Mouse (Mus musculus) forebrain, embryonic 11.5 days (tissue): Measurements from ENCODE around the gene Lif. TPM values are rescaled to one million over a fixed set of nuclear protein-coding genes. Genes with fewer than 3 reads are reported as not detected.

Experiments used
- ATAC-seq: fragments of 200-750 bp; cut with Nextera tagmentation; replicated peaks from 2 replicates; pipeline ENCODE4 v1.8.0; 2017; ENCODE audit warnings: moderate TSS enrichment; ENCODE audit not compliant: low FRiP score
- DNase-seq: peaks from one replicate; pipeline ENCODE4 v3.0.0-alpha.2; 2017; ENCODE audit warnings: low spot score
- H3K27ac ChIP-seq: fragments of 300-500 bp; sonication (generic); 2 replicates; pipeline ENCODE4 v1.5.1; 2014; ENCODE audit warnings: low read depth, low read length
- H3K27me3 ChIP-seq: fragments of 300-500 bp; sonication (generic); 2 replicates; pipeline ENCODE4 v1.6.1; 2014; ENCODE audit warnings: mild to moderate bottlenecking, low read length, mixed read lengths; ENCODE audit not compliant: control insufficient read depth, insufficient read depth
- H3K36me3 ChIP-seq: fragments of 300-500 bp; sonication (generic); 2 replicates; pipeline ENCODE4 v1.6.1; 2014; ENCODE audit warnings: mild to moderate bottlenecking, low read length, moderate library complexity, mixed read lengths; ENCODE audit not compliant: control insufficient read depth, insufficient read depth
- H3K4me1 ChIP-seq: fragments of 300-500 bp; sonication (generic); replicated peaks from 2 replicates; pipeline ENCODE4 v1.6.1; 2014; ENCODE audit warnings: low read length, mixed read lengths; ENCODE audit not compliant: control insufficient read depth, insufficient read depth
- H3K4me2 ChIP-seq: fragments of 300-500 bp; sonication (generic); 2 replicates; pipeline ENCODE4 v1.6.1; 2014; ENCODE audit warnings: low read depth, mild to moderate bottlenecking, low read length, moderate library complexity, mixed read lengths; ENCODE audit not compliant: severe bottlenecking
- H3K4me3 ChIP-seq: fragments of 300-500 bp; sonication (generic); 2 replicates; pipeline ENCODE4 v1.5.1; 2014; ENCODE audit warnings: low read depth, low read length
- H3K9ac ChIP-seq: fragments of 300-500 bp; sonication (generic); 2 replicates; pipeline ENCODE4 v1.6.1; 2014; ENCODE audit warnings: low read length
- H3K9me3 ChIP-seq: fragments of 300-500 bp; sonication (generic); 2 replicates; pipeline ENCODE4 v1.6.1; 2016; ENCODE audit warnings: low read length, mixed read lengths; ENCODE audit not compliant: control insufficient read depth
- WGBS: fragments of 180-500 bp; shearing (Covaris S2); extraction: QIAGEN DNeasy Blood & Tissue Kit; methylation state at CpG from one replicate; pipeline ENCODE4 v1.1.7; 2014; 5-methylcytosine and 5-hydroxymethylcytosine counted together
- polyA plus RNA-seq: library from polyadenylated mRNA; unstranded; fragments of >200 nt; fragmentation: Nextera tagmentation; extraction: Ambion mirVana; gene quantifications from 2 replicates; pipeline ENCODE4 v1.2.1, GENCODE M21; 2014

The Lif gene
- polyA plus RNA-seq, 1 experiment from 2014 or later: not detected

DNA sequence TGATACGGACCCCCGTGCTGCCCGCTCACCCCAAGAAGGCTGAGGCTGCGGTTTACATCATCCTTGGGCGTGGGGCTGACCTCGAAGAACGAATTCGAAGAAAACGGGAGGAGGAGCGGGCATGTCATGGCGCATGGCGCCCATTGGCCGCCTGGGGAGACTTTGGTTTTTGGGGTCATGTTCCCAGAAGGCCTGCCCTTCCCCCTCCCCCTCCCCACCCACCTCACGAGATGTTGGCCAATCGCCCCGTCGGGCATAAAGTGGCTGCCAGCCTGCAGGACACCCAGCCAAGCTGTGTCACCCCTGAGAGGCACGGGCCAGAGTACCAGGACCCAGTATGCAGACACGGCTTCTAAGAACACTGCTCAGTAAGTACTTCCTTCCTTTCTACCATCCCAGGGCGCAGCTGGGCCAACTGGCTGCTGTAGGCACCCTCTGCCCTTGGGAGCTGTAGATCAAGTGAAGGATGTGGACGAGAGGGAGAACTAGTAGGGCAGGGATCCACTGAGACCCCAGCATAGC is 20.8 kb upstream of the Lif start:
- ATAC-seq: no peak
- no peak for DNase-seq
- no peaks in the 10 kb centered on the region for H3K4me1 ChIP-seq
- H3K9me3 ChIP-seq: no peaks in the 10 kb centered on the region
- H3K36me3 ChIP-seq: no peaks in the 10 kb centered on the region
- H3K27me3 ChIP-seq: no peaks in the 10 kb centered on the region
- no peak overlapping the region for H3K4me3 ChIP-seq
- H3K27ac ChIP-seq: no peak overlapping the region
- 92% methylated on average over 21 of the region's 21 CpGs for WGBS
- no peak overlapping the region for H3K4me2 ChIP-seq
- H3K9ac ChIP-seq: no peak overlapping the region

GRCm38 (mm10) chr11:4237389-4237912 is 19.9 kb upstream of the Lif start:
- Histone ChIP-seq H3K4me3 (no peak overlapping the region), H3K27ac (no peak overlapping the region), H3K9me3 (no peaks in the 10 kb centered on the region), H3K4me2 (no peak overlapping the region), H3K36me3 (no peaks in the 10 kb centered on the region), H3K9ac (no peak overlapping the region), H3K4me1 (no peaks in the 10 kb centered on the region), H3K27me3 (no peaks in the 10 kb centered on the region)
- no peak for DNase-seq
- no peak for ATAC-seq
- WGBS: 84% methylated on average over 18 of the region's 18 CpGs

DNA sequence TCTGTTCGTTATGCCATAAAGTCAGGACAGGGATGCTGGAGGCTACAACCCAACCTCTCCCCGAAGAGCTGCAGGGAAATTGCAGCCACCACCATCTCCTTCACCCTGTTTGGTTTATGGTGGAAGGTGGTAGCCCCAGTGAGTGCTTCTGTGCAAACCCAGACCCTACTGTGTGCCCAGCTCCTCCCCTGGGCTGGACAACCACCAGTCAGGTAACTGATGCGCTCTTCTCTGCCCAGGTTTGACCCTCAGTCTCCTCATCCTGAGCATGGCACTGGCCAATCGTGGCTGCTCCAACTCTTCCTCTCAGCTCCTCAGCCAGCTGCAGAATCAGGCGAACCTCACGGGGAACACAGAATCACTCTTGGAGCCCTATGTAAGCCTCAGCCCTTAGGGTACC is 19.2 kb upstream of the Lif start:
- ATAC-seq: no peak
- WGBS: 85% methylated on average over 6 of the region's 6 CpGs
- no peak for DNase-seq

DNA sequence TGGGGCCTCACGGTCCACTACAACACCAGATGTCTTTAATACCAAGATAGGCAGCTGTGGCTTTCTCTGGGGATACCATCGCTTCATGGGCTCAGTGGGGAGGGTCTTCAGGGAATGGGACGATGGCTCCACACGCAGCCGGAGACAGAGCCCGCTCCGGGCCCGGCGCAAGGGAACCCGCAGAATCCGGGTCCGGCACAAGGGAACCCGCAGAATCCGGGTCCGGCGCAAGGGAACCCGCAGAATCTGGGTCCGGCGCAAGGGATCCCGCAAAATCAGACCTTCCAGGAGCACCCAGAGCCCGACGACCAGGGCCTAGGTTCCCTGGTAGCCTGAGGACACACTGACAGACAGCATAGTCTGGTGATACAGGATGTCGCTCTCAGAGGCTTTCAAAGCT is 17.7 kb upstream of the Lif start:
- Histone ChIP-seq H3K27me3 (no peaks in the 10 kb centered on the region), H3K9me3 (no peaks in the 10 kb centered on the region), H3K4me1 (no peaks in the 10 kb centered on the region), H3K27ac (no peak overlapping the region), H3K4me3 (no peak overlapping the region), H3K36me3 (no peaks in the 10 kb centered on the region), H3K9ac (no peak overlapping the region), H3K4me2 (no peak overlapping the region)
- no peak for ATAC-seq
- 93% methylated on average over 23 of the region's 23 CpGs for WGBS
- DNase-seq: no peak

More for the DNA sequence above, 19.2 kb upstream of the Lif start:
- no peaks in the 10 kb centered on the region for H3K9me3 ChIP-seq
- no peaks in the 10 kb centered on the region for H3K36me3 ChIP-seq
- no peaks in the 10 kb centered on the region for H3K27me3 ChIP-seq
- H3K27ac ChIP-seq: no peak overlapping the region
- H3K4me2 ChIP-seq: no peak overlapping the region
- H3K4me1 ChIP-seq: no peaks in the 10 kb centered on the region
- H3K9ac ChIP-seq: no peak overlapping the region
- no peak overlapping the region for H3K4me3 ChIP-seq

GRCm38 (mm10) chr11:4240151-4240550 is 17.2 kb upstream of the Lif start:
- Histone ChIP-seq H3K27ac (no peak overlapping the region), H3K4me3 (no peak overlapping the region), H3K27me3 (no peaks in the 10 kb centered on the region), H3K9ac (no peak overlapping the region), H3K4me1 (no peaks in the 10 kb centered on the region), H3K9me3 (no peaks in the 10 kb centered on the region), H3K4me2 (no peak overlapping the region), H3K36me3 (no peaks in the 10 kb centered on the region)
- ATAC-seq (no peak), DNase-seq (no peak)
- 87% methylated on average over 7 of the region's 7 CpGs for WGBS

DNA sequence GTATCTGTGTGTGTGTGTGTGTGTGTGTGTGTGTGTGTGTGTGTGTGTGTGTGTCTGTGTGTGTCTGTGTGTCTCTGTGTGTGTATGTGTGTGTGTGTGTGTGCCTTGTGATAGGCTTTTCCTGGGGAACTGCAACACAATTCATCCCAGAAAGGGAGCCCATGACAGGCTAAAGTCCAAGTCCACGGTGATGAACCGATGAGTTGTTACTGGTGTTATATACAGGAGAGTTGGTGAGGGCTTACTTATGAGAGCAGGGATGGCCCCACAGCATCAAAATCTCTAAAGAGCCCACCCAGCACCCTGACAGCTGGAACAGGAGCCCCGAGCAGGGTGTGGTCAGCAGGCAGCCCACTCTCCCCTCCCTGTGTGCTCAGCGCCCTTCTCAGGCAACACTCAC is 16.2 kb upstream of the Lif start:
- no peaks in the 10 kb centered on the region for H3K4me1 ChIP-seq

DNA sequence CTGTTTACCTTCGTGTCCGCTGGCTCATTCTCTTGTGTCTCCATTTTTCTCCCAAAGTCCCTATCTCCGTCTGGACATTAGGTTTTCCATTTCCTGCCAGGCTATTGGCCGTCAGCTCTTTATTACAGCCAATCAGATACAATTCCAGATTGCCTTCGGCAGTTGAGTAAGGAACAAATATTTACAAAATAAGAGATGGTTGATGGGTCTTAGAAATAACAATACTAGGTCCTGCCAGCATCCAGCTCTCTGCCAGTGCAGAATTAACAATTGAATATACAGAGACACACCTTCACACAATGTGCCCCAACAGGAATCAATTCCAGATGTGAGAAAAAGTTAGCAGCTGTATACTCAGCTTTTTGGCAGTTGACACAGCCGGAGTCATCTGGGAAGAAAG is 11.2 kb upstream of the Lif start:
- ATAC-seq (no peak), DNase-seq (no peak)
- Histone ChIP-seq H3K9ac (no peak overlapping the region), H3K27me3 (no peaks in the 10 kb centered on the region), H3K27ac (no peak overlapping the region), H3K4me3 (no peak overlapping the region), H3K9me3 (no peaks in the 10 kb centered on the region), H3K4me1 (no peaks in the 10 kb centered on the region), H3K36me3 (no peaks in the 10 kb centered on the region), H3K4me2 (no peak overlapping the region)
- 72% methylated on average over 6 of the region's 6 CpGs for WGBS

More for the DNA sequence above, 16.2 kb upstream of the Lif start:
- WGBS: 77% methylated on average over 4 of the region's 4 CpGs
- Histone ChIP-seq H3K9ac (no peak overlapping the region), H3K36me3 (no peaks in the 10 kb centered on the region), H3K4me2 (no peak overlapping the region), H3K27ac (no peak overlapping the region), H3K27me3 (no peaks in the 10 kb centered on the region), H3K4me3 (no peak overlapping the region), H3K9me3 (no peaks in the 10 kb centered on the region)
- ATAC-seq (no peak), DNase-seq (no peak)

- DNase-seq (no peak), ATAC-seq (no peak)
- Histone ChIP-seq H3K27ac (no peak overlapping the region), H3K36me3 (no peaks in the 10 kb centered on the region), H3K27me3 (no peaks in the 10 kb centered on the region), H3K4me3 (no peak overlapping the region), H3K9ac (no peak overlapping the region), H3K4me1 (no peaks in the 10 kb centered on the region), H3K9me3 (no peaks in the 10 kb centered on the region), H3K4me2 (no peak overlapping the region)
- 74% methylated on average over 4 of the region's 4 CpGs for WGBS
Observed at GRCm38 (mm10) chr11:4246623-4247022, 10.7 kb upstream of the Lif start.

- ATAC-seq: no peak
- Histone ChIP-seq H3K27me3 (no peaks in the 10 kb centered on the region), H3K4me3 (no peak overlapping the region), H3K27ac (no peak overlapping the region), H3K9ac (no peak overlapping the region), H3K4me1 (no peaks in the 10 kb centered on the region), H3K9me3 (no peaks in the 10 kb centered on the region), H3K4me2 (no peak overlapping the region), H3K36me3 (no peaks in the 10 kb centered on the region)
- 77% methylated on average over 14 of the region's 14 CpGs for WGBS
- DNase-seq: no peak
Observed at GRCm38 (mm10) chr11:4247201-4247959, 10.0 kb upstream of the Lif start.
